Mouse (Mus musculus) liver, embryonic 16.5 days (tissue): ENCODE results near the gene Fnbp1. TPM values are rescaled to one million over a fixed set of nuclear protein-coding genes. Genes with fewer than 3 reads are reported as not detected.

Experiments used
- ATAC-seq: fragments of 200-750 bp; cut with Nextera tagmentation; 2 replicates; pipeline ENCODE4 v1.8.0; 2017; ENCODE audit warnings: low read depth, mild to moderate bottlenecking, moderate number of reproducible peaks, moderate library complexity
- H3K27ac ChIP-seq: fragments of 300-500 bp; sonication (generic); 2 replicates; pipeline ENCODE4 v1.5.1; 2014; ENCODE audit warnings: mild to moderate bottlenecking, low read length
- H3K27me3 ChIP-seq: fragments of 300-500 bp; sonication (generic); 2 replicates; pipeline ENCODE4 v1.6.1; 2014; ENCODE audit warnings: low read depth, low read length, mixed read lengths; ENCODE audit not compliant: control insufficient read depth, insufficient read depth
- H3K36me3 ChIP-seq: fragments of 300-500 bp; sonication (generic); 2 replicates; pipeline ENCODE4 v1.6.1; 2014; ENCODE audit warnings: mild to moderate bottlenecking; ENCODE audit not compliant: control insufficient read depth, insufficient read depth
- H3K4me1 ChIP-seq: fragments of 300-500 bp; sonication (generic); 2 replicates; pipeline ENCODE4 v1.6.1; 2014; ENCODE audit warnings: low read depth, low read length, mixed read lengths; ENCODE audit not compliant: control insufficient read depth
- H3K4me2 ChIP-seq: fragments of 300-500 bp; sonication (generic); 2 replicates; pipeline ENCODE4 v1.6.1; 2014; ENCODE audit warnings: low read depth, low read length, mixed read lengths
- H3K4me3 ChIP-seq: fragments of 300-500 bp; sonication (generic); 2 replicates; pipeline ENCODE4 v1.5.1; 2014; ENCODE audit warnings: low read depth, mild to moderate bottlenecking, low read length
- H3K9ac ChIP-seq: fragments of 300-500 bp; sonication (generic); 2 replicates; pipeline ENCODE4 v1.6.1; 2014; ENCODE audit warnings: low read depth, low read length
- H3K9me3 ChIP-seq: fragments of 300-500 bp; sonication (generic); replicated peaks from 2 replicates; pipeline ENCODE4 v1.6.1; 2016; ENCODE audit warnings: low read length; ENCODE audit not compliant: control insufficient read depth
- WGBS: fragments of 180-500 bp; shearing (Covaris S2); extraction: QIAGEN DNeasy Blood & Tissue Kit; methylation state at CpG from one replicate; pipeline ENCODE4 v1.1.7; 2014; ENCODE audit not compliant: insufficient replicate concordance; 5-methylcytosine and 5-hydroxymethylcytosine counted together
- polyA plus RNA-seq: library from polyadenylated mRNA; unstranded; fragments of >200 nt; fragmentation: Nextera tagmentation; extraction: Ambion mirVana; gene quantifications from 2 replicates; pipeline ENCODE4 v1.2.1, GENCODE M21; 2015

Fnbp1 gene
- polyA plus RNA-seq, 1 experiment from 2014 or later = 5.9 TPM

DNA sequence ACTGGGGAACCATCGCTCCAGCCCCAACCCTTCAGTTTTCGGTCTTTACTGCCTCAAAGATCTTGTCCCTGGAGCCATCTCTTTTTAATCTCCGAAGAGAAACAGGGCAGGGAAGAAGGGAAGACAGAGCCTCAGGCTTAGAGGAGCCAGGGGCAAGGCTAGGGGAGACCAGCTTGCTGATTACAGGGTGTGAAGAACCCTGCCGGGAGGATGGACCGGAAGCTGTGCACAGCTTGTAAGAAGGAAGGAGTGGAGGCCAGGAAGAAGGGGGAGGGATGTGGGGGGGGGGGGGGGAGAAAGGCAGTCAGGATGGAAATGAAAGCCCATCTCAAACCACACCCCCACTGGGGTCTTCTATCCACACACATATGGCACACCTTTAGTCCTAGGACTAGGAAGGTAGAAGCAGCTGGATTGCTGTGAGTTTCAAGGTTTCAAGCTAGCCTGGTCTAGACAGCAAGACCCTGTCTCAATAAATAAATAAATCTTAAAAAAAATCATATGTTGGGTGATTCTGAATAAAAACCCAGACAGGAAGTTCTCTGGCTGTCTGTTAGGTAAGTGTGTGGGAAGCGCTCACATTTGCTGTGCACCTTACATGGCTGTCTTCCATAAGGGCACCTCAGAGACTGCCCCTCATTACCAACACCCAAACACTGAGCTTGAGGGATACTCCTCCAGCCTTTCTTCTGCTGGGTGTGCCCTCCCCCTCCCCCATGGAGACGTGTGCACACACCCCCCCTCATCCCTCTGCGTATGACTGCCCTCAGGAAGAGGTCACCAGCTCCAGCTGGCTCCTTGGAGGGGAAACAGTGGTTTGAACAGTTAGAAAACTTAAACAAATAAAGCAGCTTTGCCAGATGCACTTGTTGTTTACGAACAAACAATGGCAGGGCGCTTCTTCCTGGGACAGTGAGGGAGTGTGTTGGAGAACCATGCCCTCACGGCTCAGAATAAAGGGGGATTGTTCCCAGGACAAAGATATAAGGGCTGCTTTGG lies 53.8 kb downstream of the Fnbp1 start:
- ATAC-seq = peak; percentile 21; the same call in 1 of the 2 replicates
- no peak overlapping the region for H3K4me3 ChIP-seq
- H3K36me3 ChIP-seq = peaks cover 5% of the 10 kb centered on the region; the same call in 1 of the 2 replicates
- H3K27me3 ChIP-seq = no peaks in the 10 kb centered on the region
- H3K4me2 ChIP-seq = no peak overlapping the region
- 21% methylated on average over 11 of the region's 11 CpGs for WGBS
- no peak overlapping the region for H3K9ac ChIP-seq
- H3K9me3 ChIP-seq = no peaks in the 10 kb centered on the region
- H3K27ac ChIP-seq = peak overlapping the region; percentile 56
- H3K4me1 ChIP-seq = peaks cover 15% of the 10 kb centered on the region

DNA sequence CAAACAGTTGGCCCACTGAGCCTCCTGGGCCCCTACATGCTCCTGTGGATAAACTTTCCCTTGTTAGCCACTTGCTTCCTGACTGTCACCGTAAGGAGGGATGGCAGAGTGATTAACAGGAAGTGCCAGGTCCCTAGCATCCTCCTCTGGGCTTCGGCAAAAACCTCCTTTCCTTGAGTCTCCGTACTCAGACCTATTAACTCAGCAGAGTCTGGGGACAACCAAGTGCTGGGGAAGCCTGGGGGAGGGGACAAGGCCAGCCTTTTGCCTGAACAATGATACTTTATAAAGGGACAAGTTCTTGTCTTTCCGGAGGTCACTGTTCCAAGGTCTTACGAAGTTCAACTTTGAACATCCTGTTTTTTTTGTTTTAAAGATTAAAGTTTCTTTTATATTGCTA lies 54.7 kb downstream of the Fnbp1 start:
- Histone ChIP-seq H3K4me2 (no peak overlapping the region), H3K9me3 (no peaks in the 10 kb centered on the region), H3K9ac (no peak overlapping the region), H3K36me3 (peaks cover 5% of the 10 kb centered on the region; the same call in 1 of the 2 replicates), H3K4me3 (no peak overlapping the region), H3K27ac (peak overlapping the region; percentile 7), H3K27me3 (no peaks in the 10 kb centered on the region), H3K4me1 (peaks cover 22% of the 10 kb centered on the region)
- peak; percentile 39; the same call in 1 of the 2 replicates for ATAC-seq
- 21% methylated on average over 5 of the region's 5 CpGs for WGBS

DNA sequence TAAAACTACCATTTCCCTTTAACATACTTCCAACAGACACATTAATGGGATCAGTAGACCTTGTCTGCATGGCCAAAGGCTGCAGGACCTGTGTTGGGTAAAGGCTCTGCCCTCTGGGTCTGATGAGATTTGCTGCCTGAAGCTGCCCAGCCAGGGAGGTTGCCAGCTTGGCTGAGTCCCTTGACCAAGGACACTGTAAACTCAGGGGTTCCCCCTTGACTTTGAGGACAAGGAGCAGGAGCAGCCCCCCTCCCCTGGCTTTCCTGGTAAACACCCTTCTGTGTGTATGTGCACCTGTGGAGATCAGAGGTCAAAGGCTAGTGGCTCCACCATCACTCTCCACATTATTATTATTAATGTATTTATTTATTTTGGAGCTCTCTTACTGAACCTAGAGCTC lies 55.3 kb downstream of the Fnbp1 start:
- H3K4me3 ChIP-seq = no peak overlapping the region
- H3K9ac ChIP-seq = no peak overlapping the region
- peak overlapping the region; percentile 7; the same call in 1 of the 2 replicates for H3K27ac ChIP-seq
- H3K4me2 ChIP-seq = no peak overlapping the region
- peaks cover 22% of the 10 kb centered on the region for H3K4me1 ChIP-seq
- H3K27me3 ChIP-seq = no peaks in the 10 kb centered on the region
- ATAC-seq = no peak
- peaks cover 5% of the 10 kb centered on the region; the same call in 1 of the 2 replicates for H3K36me3 ChIP-seq
- no peaks in the 10 kb centered on the region for H3K9me3 ChIP-seq

DNA sequence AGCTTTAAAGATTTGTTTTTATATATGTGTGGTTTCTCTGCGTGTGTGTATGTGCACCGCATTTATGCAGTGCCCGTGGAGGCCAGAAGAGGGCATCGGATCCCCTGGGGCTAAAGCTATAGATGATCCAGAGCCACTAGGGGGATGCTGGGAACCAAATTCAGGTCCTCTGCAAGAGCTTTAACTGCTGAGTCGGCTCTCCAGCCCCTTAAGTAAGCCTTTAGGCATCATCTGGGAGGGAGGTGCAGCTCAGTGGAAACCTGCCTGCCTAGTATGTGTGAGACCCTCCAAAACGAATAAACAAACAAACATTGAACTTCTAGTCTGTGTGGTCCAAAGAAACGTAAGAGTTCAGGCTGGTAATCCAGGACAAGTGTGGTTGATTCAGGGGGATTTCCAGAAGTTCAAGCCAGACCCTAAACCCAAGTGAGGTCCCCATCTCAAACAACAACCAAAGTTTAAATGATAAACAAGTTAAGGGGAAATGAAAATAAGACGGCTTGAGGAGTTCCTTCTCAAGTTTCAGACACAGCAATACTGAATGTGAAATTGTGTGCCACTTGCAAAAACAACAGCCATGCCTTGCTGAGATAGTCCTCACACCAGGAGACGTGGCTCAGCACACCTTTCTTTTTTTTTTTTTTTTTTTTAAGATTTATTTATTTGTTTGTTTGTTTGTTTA lies 57.5 kb downstream of the Fnbp1 start:
- H3K27ac ChIP-seq = no peak overlapping the region

DNA sequence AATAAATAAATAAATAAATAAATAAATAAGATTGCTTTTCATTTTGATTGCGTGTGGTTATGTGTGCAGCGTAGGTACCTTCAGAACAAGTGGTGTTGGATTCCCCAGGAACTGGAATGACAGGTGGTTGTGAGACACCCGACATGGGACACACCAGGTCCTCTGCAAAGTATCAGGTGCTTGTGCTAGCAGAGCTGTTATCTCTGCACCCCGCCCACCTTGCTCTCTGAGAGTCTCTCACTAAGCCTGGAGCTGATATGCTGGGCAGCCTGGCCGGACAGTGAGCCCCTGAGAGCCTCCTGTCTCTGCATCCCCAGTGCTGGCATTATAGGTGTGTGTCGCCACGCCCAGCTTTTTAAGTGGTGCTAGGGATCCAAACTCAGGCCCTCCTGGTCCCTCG lies 58.4 kb downstream of the Fnbp1 start:
- Histone ChIP-seq H3K4me2 (no peak overlapping the region), H3K27ac (no peak overlapping the region), H3K9ac (no peak overlapping the region), H3K36me3 (peaks cover 5% of the 10 kb centered on the region; the same call in 1 of the 2 replicates), H3K27me3 (no peaks in the 10 kb centered on the region), H3K4me1 (peaks cover 27% of the 10 kb centered on the region), H3K9me3 (no peaks in the 10 kb centered on the region), H3K4me3 (no peak overlapping the region)
- 62% methylated on average over 8 of the region's 8 CpGs for WGBS
- ATAC-seq = no peak

More for the DNA sequence above, 57.5 kb downstream of the Fnbp1 start:
- Histone ChIP-seq H3K9ac (no peak overlapping the region), H3K9me3 (no peaks in the 10 kb centered on the region), H3K4me3 (no peak overlapping the region), H3K36me3 (peaks cover 5% of the 10 kb centered on the region; the same call in 1 of the 2 replicates), H3K27me3 (no peaks in the 10 kb centered on the region), H3K4me2 (no peak overlapping the region), H3K4me1 (peaks cover 27% of the 10 kb centered on the region)
- ATAC-seq = no peak
- WGBS = 71% methylated on average over 9 of the region's 9 CpGs

DNA sequence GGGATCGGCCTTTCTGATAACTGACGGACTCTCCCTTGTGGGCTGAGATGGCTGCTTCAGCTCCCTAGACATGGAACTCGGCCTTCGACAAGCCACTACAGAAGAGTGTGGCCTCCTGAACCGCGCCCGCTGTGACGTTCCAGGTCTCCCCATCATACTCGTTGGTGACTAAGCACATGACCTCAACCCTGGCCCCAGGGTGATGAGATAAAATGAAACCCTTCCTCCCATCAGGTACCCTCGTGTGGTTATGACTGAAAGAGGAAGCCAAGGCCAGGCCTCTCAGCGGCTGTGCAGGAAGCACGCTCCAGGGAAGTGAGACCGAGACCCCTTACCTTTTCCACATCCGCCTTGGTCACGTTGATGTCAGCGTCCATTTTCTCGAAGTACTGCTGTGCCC lies 59.2 kb downstream of the Fnbp1 start:
- 19% methylated on average over 17 of the region's 17 CpGs for WGBS
- Histone ChIP-seq H3K4me3 (no peak overlapping the region), H3K27me3 (no peaks in the 10 kb centered on the region), H3K36me3 (peaks cover 5% of the 10 kb centered on the region; the same call in 1 of the 2 replicates), H3K4me2 (peak overlapping the region; percentile 34), H3K9ac (no peak overlapping the region), H3K9me3 (no peaks in the 10 kb centered on the region), H3K4me1 (peaks cover 27% of the 10 kb centered on the region), H3K27ac (no peak overlapping the region; the same call in 1 of the 2 replicates)
- peak; percentile 56 for ATAC-seq

DNA sequence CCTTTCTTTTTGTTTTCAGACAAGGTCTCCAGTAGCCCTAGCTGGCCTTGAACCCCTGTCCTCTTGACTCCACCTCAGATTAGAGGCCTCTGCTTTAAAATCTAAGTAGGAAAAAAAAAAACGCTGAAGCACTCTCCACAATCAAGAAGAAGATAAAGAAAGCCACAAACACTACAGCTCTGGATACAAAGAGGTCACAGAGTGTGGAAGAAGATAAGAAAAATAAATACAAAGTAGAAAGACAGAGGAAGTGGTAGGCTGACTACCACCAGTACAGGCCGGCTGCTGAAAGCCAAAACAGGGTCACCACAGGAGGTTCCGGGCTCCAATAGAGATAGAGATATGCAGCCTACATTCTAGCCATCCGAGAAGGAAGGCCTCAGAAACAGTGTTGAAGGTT lies 60.5 kb downstream of the Fnbp1 start:
- H3K4me3 ChIP-seq = no peak overlapping the region
- H3K4me2 ChIP-seq = no peak overlapping the region
- no peaks in the 10 kb centered on the region for H3K27me3 ChIP-seq
- no peak overlapping the region for H3K27ac ChIP-seq
- no peaks in the 10 kb centered on the region for H3K9me3 ChIP-seq
- H3K9ac ChIP-seq = no peak overlapping the region
- peaks cover 18% of the 10 kb centered on the region for H3K4me1 ChIP-seq
- ATAC-seq = peak; percentile 32; the same call in 1 of the 2 replicates
- H3K36me3 ChIP-seq = peaks cover 5% of the 10 kb centered on the region; the same call in 1 of the 2 replicates
- 7% methylated on average over 4 of the region's 4 CpGs for WGBS

DNA sequence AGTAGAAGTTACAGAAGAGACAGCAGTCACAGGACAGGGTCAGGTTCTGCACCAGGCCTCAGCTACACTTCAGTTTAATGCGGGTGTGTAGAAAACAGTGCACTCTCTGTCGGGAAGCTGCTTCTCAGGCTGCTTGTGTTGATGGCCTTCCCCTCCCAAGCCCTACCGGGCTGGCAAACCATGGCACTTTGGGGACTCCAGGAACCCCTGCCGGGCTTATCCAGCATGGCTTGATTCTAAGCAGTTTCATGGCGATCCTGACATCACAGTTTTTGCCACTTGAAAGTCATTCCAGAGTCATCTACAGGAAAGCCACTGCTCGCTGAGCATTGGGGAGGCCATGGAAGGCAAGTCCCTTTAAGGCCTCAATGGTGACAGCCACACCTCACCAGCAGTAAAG lies 62.7 kb downstream of the Fnbp1 start:
- Histone ChIP-seq H3K27ac (no peak overlapping the region), H3K4me2 (no peak overlapping the region), H3K36me3 (peaks cover 3% of the 10 kb centered on the region; the same call in 1 of the 2 replicates), H3K4me1 (peaks cover 18% of the 10 kb centered on the region), H3K27me3 (no peaks in the 10 kb centered on the region), H3K4me3 (no peak overlapping the region), H3K9ac (no peak overlapping the region), H3K9me3 (no peaks in the 10 kb centered on the region)
- ATAC-seq = no peak
- WGBS = 80% methylated on average over 6 of the region's 6 CpGs
